Mouse (Mus musculus) layer of hippocampus, adult 11-12 months (tissue): ENCODE data around the gene Krtap9-3.
A peak's percentile ranks its signal among the peaks of the same experiment; 100 is the strongest.
"Not testable (repeated sequence)": the region's sequence is repeated elsewhere in the genome, so short reads cannot be mapped to it uniquely, and the experiment has no call there.

Source experiments
- DNase-seq: peaks from one replicate; pipeline ENCODE4 v3.0.0; 2022; ENCODE audit warnings: low spot score

Krtap9-3 gene

DNA sequence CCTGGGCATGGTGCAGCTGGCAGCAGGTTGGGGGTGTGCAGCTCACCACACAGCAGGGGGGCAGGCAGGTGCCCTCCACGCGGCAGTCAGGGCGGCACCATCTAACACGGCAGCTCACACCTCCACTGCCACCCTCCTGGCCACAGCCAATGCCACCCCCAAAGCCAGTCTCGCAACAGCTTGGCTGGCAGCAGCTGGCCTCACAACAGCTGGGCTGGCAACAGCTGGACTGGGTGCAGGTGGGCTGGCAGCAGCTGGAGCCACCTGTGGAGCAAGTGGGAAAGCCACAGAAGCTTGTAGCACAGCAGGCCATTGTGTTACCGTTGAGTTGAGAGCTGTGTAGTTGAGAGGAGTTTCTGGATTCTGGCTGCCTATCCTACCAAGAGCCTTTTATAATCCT is at the start of gene Krtap9-3:
Gene Krtap9-3, minus strand, starts transcription at position 364 of the 400 bp plus-strand sequence.
- not testable (repeated sequence) for DNase-seq

DNA sequence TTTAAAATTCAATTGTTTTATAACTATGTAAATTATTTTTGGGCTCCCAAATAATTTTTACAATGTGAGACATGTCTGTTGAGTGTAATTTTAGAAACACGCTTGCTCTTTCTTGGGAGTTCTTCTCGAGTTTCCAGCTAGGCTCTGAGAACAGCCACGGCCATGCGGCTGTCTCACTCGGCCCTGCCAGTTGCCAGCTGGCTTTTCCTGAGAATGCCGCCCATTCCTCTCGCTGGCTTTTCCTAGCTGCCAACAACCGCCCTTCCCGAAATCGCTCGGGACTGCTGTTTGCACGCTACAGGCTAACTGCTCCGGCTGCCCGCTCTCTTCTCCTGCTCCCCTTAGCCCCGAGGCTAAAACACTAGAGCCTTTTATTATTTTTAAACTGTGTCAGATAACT is 48.5 kb upstream of the Krtap9-3 start:
- peak; percentile 4 for DNase-seq

DNA sequence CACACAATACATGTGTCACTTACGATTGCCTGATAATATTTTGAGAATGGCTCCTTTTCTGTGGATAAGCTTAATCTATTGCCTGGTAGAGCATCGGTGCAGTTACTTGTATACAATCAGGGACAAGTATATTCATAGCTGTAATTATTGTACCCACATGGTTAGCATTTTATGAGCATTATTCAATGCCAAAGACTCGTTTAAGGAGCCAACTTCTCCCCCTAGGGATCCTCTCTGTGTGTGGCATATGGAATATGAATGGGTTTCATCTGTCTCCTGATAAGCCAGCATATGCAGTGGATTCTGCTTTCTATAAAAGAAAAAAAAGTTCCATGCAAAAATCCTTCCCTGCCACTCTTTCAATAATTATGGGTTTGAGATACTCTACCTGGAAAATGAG is 46.4 kb upstream of the Krtap9-3 start:
- DNase-seq, result peak; percentile 6

DNA sequence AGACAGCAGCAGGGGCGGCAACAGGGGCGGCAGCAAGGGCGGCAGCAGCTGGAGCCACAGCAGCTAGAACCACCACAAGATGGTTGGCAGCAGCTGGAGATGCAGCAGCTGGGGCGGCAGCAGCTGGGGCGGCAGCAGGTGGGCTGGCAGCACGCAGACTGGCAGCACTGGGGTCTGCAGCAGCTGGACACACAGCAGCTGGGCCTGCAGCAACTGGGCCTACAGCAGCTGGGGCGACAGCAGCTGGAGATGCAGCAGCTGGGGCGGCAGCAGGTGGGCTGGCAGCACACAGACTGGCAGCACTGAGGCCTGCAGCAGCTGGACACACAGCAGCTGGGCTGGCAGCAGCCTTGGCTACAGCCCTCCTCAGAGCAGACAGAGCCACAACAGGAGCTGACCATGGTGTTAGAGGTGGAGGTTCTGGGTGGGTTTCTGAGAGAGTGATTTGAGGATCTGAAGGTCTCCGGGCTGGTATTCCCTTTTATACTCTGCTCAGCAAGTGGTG is 45.8 kb upstream of the Krtap9-3 start, which contains the start of gene Krtap4-7:
Gene Krtap4-7, minus strand, starts transcription at position 455 of the 505 bp plus-strand sequence.
- not testable (repeated sequence) for DNase-seq

DNA sequence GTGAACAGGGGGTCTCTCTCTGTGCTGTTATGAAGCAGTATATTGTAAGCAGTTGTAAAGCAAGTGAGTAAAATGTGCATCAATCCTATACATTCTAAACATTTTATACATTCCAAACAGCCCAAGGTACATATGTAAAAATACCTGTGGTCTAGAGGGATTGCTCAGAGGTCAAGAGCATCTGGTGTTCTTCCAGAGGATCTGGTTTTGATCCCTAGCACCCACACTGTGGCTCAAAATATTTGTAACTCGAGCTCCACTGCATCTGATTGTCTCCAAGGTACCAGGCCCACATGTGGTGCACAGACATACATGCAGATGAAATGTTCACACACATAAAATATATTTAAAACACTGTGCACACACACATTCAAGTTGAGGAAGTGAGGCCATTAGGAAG is 43.0 kb upstream of the Krtap9-3 start:
- DNase-seq, result no peak

DNA sequence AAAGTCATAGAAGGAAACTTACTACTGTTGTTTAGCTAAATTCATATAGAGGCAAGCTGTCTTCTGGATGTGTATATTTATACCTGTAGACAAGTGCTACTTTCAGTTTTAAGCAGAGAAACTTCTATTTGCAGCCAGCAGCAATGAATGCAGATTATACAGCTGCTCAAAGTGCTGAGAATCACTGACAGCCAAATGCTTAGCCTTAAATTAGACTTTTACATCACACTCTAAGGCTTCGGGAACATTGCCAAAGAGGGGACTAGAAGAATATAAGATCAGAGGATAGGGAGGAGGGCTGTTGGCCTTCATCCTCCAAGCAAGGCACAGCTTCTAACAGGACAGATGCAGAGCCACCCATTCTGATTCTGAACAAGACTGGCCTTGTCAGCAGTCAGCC is 39.2 kb upstream of the Krtap9-3 start:
- no peak for DNase-seq

DNA sequence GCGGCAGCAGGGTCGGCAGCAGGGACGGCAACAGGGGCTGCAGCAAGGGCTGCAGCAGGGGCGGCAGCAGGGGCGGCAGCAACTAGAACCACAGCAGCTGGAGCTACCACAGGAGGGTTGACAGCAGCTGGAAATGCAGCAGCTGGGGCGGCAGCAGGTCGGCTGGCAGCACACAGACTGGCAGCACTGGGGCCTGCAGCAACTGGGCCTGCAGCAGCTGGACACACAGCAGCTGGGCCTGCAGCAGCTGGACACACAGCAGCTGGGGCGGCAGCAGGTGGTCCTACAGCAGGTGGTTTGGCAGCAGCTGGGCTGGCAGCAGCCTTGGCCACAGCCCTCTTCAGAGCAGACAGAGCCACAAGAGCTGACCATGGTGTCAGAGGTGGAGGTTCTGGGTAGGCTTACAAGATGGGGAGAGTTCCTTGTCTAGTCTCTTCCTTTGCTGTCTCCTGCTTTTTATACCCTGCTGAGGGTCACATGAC is 36.8 kb upstream of the Krtap9-3 start, which contains the start of gene Krtap4-2:
Gene Krtap4-2, minus strand, starts transcription at position 432 of the 482 bp plus-strand sequence.
- no peak for DNase-seq

DNA sequence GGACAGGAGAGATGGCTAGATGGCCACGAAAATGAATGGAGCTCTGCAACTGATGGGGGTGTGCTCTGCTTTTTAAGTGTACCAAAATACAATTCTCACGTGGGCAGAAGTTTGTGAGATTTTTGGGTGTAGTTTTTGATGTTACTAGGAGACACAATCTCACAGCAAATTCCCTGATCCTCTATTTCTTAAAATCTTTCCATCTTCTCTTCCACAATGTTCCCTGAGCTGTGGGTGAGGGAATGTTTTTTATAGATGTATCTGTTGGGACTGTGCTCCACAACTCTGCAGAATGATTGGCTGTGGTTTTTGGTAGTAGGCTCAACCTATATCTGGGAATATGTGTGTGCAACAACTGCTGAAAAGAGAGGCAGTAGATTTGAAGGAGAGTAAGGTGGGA is 35.4 kb upstream of the Krtap9-3 start:
- no peak for DNase-seq

DNA sequence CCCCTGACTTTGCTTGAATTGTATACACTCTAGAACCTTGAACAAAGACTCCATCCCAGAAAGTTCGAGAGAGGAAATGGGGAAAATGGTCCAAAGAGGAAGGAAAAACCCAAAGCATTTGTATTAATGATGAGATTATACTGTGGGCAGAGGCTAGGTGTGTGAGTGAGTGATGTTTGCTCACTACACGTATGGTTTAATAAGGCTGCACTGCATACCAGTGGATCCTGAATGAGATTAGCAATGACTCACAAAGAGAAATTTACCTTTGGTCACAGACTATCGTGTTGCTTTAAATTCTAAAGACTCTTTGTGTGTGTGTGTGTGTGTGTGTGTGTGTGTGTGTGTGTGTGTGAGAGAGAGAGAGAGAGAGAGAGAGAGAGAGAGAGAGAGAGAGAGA is 33.0 kb upstream of the Krtap9-3 start:
- no peak for DNase-seq

DNA sequence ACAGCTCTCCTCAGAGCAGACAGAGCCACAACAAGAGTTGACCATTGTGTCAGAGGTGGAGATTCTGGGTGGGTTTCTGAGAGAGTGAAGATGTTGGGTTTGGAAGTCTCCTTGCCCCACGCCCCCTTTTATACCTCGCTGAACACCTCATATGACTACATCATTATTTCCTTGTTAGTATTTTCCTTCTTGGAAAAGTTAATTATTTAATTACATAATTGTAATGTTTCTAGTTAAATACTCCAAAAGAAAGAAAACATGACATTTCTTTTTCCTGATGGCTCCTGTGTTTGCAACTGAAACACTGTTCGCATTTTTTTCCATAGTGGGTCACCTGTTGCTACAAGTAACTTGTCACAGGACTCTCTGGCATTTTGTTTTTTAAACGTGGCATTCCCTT is 30.2 kb upstream of the Krtap9-3 start, which contains the start of gene Krtap4-1:
Gene Krtap4-1, minus strand, starts transcription at position 101 of the 400 bp plus-strand sequence.
- DNase-seq, result no peak

DNA sequence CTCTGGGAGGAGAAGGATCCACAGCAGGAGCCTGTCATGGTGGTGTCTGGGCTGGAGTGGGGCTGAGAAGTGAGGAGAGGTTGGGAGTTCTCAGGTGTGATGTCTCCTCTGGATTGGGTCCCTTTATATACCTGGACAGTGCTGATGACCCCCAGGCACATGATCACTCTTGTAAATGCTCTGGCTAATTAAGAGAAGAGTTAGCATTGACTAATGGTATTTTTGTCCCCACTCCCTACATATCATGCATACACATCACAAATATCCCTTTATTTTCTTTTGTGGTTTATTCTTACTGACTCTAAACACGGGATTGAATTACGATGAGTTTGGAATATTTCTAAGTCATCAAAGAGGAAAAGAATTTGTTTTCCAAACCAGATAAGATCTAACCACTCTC is 22.4 kb upstream of the Krtap9-3 start, which contains the start of gene Gm11562:
Gene Gm11562, minus strand, starts transcription at position 101 of the 400 bp plus-strand sequence.
- no peak for DNase-seq

DNA sequence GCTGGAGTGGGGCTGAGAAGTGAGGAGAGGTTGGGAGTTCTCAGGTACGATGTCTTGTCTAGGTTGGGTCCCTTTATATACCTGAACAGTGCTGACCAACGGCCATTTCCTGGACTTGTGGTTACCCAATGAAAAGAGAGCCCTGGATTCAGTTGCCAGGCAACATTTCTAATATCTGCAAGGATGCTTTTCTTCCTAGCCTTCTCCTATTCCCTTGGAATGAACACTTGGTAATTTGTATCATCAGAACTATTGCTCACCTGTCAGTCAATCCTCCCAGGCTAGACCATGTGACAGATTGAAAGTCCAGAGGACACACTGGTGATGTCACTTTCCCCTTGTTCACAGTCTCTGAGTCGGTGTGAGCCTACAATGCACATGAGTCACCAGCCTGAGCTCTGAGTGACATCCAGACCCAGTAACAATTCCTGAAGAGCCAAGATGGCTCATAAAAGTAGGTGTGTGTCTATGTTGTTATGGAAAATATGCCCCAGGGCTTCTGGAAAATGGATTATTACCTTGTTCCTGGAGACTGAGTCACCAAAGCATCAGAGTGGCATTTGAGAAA is 17.0 kb upstream of the Krtap9-3 start, which contains the start of gene Krtap2-4:
Gene Krtap2-4, minus strand, starts transcription at position 51 of the 568 bp plus-strand sequence.
- no peak for DNase-seq

DNA sequence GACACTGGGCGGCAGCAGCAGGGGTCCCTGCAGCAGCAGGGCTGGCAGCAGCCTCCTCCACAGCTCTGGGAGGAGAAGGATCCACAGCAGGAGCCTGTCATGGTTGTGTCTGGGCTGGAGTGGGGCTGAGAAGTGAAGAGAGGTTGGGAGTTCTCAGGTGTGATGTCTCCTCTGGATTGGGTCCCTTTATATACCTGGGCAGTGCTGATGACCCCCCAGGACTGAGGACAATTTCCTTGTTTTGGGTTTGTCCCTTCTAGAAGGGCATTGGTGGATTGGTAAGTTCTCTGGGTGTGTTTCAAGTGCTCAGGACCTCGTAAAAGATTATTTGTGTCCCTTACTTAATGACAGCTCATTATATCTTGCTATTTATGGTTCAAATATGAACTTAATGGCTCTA is 12.2 kb upstream of the Krtap9-3 start, which contains the start of gene Gm11937:
Gene Gm11937, minus strand, starts transcription at position 101 of the 400 bp plus-strand sequence.
- not testable (repeated sequence) for DNase-seq

DNA sequence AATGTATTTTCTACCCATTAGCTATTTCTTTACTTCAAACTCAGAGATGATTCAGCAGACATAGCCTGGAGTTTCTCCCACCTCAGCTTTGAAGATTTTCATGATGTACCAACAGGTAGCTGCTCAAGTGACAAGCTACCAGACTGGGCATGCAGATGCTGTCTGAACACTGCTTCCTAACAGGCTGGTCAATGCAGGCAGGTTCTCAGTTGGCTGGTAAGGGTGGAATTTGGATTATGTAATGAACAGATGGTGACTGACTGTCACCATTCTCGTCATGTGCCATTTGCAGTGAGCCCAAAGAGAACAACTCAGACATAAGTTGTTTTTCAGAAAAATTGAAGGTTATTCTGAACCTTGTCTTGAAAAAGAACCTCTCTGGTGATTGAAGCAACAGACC is 11.2 kb upstream of the Krtap9-3 start:
- DNase-seq, result peak; percentile 37

DNA sequence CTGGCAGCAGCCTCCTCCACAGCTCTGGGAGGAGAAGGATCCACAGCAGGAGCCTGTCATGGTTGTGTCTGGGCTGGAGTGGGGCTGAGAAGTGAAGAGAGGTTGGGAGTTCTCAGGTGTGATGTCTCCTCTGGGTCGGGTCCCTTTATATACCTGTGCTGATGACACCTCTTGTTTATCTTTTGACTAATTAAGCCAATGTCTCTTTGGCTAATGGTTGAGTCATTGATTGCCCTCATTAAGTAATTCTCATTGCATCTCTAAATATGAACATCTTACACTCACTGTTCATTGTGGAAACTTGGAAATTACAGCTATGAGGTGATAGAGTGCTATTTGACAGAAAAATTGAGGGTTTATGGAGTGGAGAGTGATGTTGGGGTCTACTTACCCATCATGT is 5.3 kb upstream of the Krtap9-3 start, which contains the start of gene Gm11938:
Gene Gm11938, minus strand, starts transcription at position 101 of the 400 bp plus-strand sequence.
- not testable (repeated sequence) for DNase-seq

DNA sequence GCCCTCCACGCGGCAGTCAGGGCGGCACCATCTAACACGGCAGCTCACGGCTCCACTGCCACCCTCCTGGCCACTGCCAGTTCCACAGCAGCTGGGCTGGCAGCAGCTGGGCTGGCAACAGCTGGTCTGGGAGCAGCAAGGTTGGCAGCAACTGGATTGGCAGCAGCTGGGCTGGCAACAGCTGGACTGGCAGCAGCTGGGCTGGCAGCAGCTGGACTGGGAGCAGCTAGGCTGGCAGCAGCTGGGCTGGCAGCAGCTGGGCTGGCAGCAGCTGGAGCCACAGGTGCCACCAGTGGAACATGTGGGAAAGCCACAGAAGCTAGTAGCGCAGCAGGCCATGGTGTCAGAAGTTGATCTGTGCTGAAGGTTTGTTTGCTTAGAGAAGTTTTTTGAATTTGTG is 6.9 kb downstream of the Krtap9-3 start, which contains the start of gene Krtap1-3:
Gene Krtap1-3, minus strand, starts transcription at position 359 of the 400 bp plus-strand sequence.
- DNase-seq, result no peak

DNA sequence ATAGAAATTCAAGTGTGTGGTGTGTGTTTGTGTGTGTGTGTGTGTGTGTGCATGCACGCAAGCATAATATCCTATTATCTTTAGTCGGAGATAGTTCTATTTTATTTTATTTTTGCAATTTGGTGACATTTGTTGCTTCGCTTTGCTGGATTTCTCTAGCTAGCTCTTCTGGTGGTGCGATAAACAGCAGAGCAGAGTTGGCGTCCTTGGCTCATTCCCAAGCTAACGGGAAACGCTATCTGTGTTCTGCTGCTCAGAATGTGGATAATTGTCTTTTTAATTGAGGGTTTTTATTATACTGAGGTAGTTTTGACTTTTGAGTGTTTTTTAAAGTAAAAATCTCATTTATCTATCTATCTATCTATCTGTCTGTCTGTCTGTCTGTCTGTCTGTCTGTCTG is 12.8 kb downstream of the Krtap9-3 start:
- DNase-seq, result peak; percentile 30

DNA sequence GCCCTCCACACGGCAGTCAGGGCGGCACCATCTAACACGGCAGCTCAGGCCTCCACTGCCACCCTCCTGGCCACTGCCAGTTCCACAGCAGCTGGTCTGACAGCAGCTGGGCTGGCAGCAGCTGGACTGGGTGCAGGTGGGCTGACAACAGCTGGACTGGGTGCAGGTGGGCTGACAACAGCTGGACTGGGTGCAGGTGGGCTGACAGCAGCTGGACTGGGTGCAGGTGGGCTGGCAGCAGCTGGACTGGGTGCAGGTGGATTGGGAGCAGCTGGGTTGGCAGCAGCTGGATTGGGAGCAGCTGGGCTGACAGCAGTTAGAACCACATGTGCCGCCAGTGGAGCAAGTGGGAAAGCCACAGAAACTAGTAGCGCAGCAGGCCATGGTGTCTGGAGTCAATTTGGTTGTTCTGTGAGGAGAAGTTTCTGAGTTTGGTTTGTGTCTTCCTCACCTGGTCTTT is 14.6 kb downstream of the Krtap9-3 start, which contains the start of gene Krtap1-4:
Gene Krtap1-4, minus strand, starts transcription at position 410 of the 460 bp plus-strand sequence.
- DNase-seq, result no peak

DNA sequence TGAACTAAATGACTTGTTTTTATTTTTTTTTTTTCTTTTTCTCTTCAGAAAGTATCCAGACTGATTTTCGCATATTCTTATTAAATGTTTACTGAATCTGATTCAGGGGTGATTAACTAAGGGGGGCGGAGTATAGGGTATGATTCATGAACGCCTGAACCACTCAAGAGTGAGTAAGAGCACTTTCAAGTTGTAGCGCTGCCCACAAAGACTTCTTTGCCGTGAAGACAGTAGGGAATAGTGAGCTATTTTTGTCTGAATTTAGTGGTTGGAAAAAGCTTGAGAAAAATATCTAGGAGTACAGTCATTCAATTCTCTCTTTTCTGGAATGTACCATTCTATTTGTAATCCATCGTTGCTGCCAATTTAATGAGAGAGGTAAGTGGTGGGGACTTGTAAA is 16.3 kb downstream of the Krtap9-3 start:
- no peak for DNase-seq

DNA sequence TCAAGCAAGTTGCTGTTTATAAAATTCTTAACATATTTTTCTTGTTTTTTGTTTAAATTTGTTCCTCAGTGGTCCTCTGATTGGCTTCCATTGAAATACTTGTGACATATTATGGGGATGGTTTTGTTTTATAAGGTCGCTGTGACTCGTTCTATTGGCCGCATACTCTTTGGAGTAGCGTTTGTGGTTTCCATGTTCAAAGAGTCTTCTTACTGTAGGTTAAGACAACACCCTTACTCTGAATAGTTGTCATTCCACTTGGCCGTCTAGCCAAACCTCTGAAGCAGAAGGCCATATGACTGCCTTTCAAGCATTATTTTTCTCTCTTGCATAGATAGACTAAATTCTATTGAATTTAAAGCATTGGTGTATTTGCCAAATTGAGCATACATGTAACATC is 16.9 kb downstream of the Krtap9-3 start:
- no peak for DNase-seq

DNA sequence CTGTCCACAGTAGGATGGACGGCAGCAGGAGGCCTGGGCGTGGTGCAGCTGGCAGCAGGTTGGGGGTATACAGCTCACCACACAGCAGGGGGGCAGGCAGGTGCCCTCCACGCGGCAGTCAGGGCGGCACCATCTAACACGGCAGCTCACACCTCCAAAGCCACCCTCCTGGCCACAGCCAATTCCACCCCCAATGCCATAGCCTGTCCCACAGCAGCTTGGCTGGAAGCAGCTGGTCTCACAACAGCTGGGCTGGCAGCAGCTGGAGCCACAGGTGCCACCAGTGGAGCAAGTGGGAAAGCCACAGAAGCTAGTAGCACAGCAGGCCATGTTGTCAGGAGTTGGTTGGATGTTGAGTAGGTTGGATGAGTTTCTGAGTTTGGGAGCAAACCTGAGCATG is 17.3 kb downstream of the Krtap9-3 start, which contains the start of gene Krtap1-5:
Gene Krtap1-5, minus strand, starts transcription at position 381 of the 400 bp plus-strand sequence.
- DNase-seq, result no peak

DNA sequence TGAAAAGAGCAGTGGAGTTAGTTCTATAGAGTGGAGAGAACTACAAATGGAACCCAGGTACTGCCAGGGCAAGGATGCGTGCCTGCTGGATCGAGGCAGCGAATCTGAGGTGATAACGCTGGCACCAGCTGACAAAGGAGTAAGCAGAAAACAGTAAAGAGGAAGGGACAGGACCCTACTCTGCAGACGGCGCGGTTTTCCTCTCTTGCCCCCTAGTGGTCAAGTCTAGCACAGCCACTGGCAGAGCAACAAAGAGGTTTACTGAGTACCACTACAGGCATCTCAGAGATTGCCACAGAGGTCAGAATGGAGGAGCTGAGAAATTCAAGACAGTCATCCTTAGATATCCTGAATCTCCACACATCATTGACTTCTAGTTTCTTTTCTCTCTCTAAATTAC is 23.8 kb downstream of the Krtap9-3 start:
- peak; percentile 67 for DNase-seq

DNA sequence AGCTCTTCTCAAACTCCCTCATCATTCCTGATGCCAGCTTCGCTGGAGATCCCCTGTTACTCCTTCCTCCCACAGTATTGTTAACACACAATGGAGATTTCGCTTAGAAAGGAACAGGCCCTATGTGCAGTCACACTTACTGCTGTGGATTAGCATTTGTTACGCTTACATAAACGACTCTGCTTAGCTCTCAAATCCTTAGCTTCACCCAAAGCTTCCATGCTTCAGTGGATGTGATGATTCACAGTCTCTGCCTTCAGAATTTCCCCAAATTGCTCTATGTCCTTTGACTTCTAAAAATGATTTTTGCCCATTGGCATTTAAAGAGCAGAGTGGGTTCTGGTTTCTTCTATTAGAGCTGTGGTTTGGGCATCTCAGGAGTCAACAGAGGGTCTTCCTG is 24.7 kb downstream of the Krtap9-3 start:
- DNase-seq, result no peak
